Mouse (Mus musculus) stomach, embryonic 15.5 days (tissue): ENCODE data around the gene Gprc5d. TPM values are rescaled to one million over a fixed set of nuclear protein-coding genes. Genes with fewer than 3 reads are reported as not detected.

Experiments used
- ATAC-seq: fragments of 200-750 bp; cut with Nextera tagmentation; 2 replicates; pipeline ENCODE4 v1.8.0; 2017; ENCODE audit warnings: low read depth, moderate number of reproducible peaks, moderate TSS enrichment; ENCODE audit not compliant: insufficient read depth, low FRiP score
- H3K27ac ChIP-seq: fragments of 300-500 bp; sonication (generic); 2 replicates; pipeline ENCODE4 v1.5.1; 2015; ENCODE audit warnings: mild to moderate bottlenecking, inconsistent platforms
- H3K27me3 ChIP-seq: fragments of 300-500 bp; sonication (generic); replicated peaks from 2 replicates; pipeline ENCODE4 v1.6.1; 2015; ENCODE audit warnings: inconsistent platforms
- H3K36me3 ChIP-seq: fragments of 300-500 bp; sonication (generic); 2 replicates; pipeline ENCODE4 v1.6.1; 2015; ENCODE audit warnings: inconsistent platforms
- H3K4me1 ChIP-seq: fragments of 300-500 bp; sonication (generic); 2 replicates; pipeline ENCODE4 v1.6.1; 2015; ENCODE audit warnings: inconsistent platforms
- H3K4me2 ChIP-seq: fragments of 300-500 bp; sonication (generic); 2 replicates; pipeline ENCODE4 v1.6.1; 2015; ENCODE audit warnings: mild to moderate bottlenecking, inconsistent platforms
- H3K4me3 ChIP-seq: fragments of 300-500 bp; sonication (generic); replicated peaks from 2 replicates; pipeline ENCODE4 v1.5.1; 2015; ENCODE audit warnings: inconsistent platforms
- H3K9ac ChIP-seq: fragments of 300-500 bp; sonication (generic); 2 replicates; pipeline ENCODE4 v1.6.1; 2015; ENCODE audit warnings: inconsistent platforms
- H3K9me3 ChIP-seq: fragments of 300-500 bp; sonication (generic); 2 replicates; pipeline ENCODE4 v1.6.1; 2016; ENCODE audit warnings: inconsistent platforms
- WGBS: fragments of 180-500 bp; shearing (Covaris S2); methylation state at CpG from one replicate; pipeline ENCODE4 v1.1.7; 2015; 5-methylcytosine and 5-hydroxymethylcytosine counted together
- polyA plus RNA-seq: library from polyadenylated mRNA; unstranded; fragments of >200 nt; fragmentation: Nextera tagmentation; extraction: Ambion mirVana; gene quantifications from 2 replicates; pipeline ENCODE4 v1.2.1, GENCODE M21; 2015

Gprc5d gene
- polyA plus RNA-seq, 1 experiment from 2014 or later, result not detected

GRCm38 (mm10) chr6:135133486-135133885 lies 15.4 kb upstream of the Gprc5d start:
- Histone ChIP-seq H3K4me2 (no peak overlapping the region), H3K4me1 (no peaks in the 10 kb centered on the region), H3K27me3 (no peaks in the 10 kb centered on the region), H3K27ac (no peak overlapping the region), H3K9me3 (no peaks in the 10 kb centered on the region), H3K36me3 (no peaks in the 10 kb centered on the region), H3K9ac (no peak overlapping the region), H3K4me3 (no peak overlapping the region)
- ATAC-seq, result no peak
- WGBS, result 91% methylated on average over 9 of the region's 9 CpGs

DNA sequence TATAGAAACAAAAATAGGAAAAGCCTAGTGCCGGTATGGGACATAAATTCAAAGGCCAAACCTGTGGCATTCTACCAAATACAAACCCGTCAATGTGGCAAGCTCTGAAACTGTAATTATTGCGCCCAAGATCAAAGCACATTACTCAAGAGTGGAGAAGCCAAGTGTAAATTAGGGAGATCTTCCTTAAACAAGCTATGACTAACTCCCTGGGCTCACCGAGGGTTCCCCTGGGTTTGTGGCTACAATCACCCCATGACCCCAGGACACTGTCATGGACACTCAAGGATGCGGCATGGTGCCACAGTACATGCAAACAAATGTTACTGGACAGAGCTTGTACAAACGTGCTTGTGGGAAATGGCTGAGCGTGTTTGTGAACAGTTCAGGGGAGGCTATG lies 15.0 kb upstream of the Gprc5d start:
- Histone ChIP-seq H3K9me3 (no peaks in the 10 kb centered on the region), H3K27me3 (no peaks in the 10 kb centered on the region), H3K36me3 (no peaks in the 10 kb centered on the region), H3K4me1 (no peaks in the 10 kb centered on the region), H3K4me3 (no peak overlapping the region), H3K27ac (no peak overlapping the region), H3K4me2 (no peak overlapping the region), H3K9ac (no peak overlapping the region)
- no peak for ATAC-seq
- WGBS, result 86% methylated on average over 7 of the region's 7 CpGs

- Histone ChIP-seq H3K4me2 (no peak overlapping the region), H3K36me3 (no peaks in the 10 kb centered on the region), H3K27ac (no peak overlapping the region), H3K4me1 (no peaks in the 10 kb centered on the region), H3K27me3 (no peaks in the 10 kb centered on the region), H3K4me3 (no peak overlapping the region), H3K9ac (no peak overlapping the region), H3K9me3 (no peaks in the 10 kb centered on the region)
- no peak for ATAC-seq
- WGBS, result 58% methylated on average over 5 of the region's 5 CpGs
Measured at GRCm38 (mm10) chr6:135124755-135125380, 6.8 kb upstream of the Gprc5d start.

DNA sequence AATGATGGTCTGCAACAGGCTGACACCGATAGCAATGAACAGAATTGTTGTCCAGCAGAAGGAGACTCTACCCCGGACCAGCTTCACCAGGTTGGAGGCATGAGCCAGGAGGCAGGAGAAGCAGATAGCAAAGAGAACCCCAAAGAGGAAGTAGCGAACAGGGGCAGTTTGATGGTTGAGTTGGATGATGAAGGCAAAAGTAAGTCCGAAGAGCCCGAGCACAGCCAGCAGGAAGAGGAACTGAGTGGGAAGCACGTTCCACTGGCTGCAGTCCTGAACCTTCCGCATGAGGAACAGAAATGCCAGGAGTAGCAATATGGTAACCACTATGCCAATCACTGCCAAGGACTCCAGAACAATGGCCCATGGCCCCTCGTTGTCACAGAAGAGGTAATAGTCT lies 1.6 kb downstream of the Gprc5d start:
- ATAC-seq, result no peak
- H3K36me3 ChIP-seq, result no peaks in the 10 kb centered on the region
- H3K4me1 ChIP-seq, result no peaks in the 10 kb centered on the region
- H3K27ac ChIP-seq, result no peak overlapping the region
- no peak overlapping the region for H3K9ac ChIP-seq
- no peak overlapping the region for H3K4me2 ChIP-seq
- no peak overlapping the region for H3K4me3 ChIP-seq
- no peaks in the 10 kb centered on the region for H3K9me3 ChIP-seq
- 91% methylated on average over 8 of the region's 8 CpGs for WGBS
- H3K27me3 ChIP-seq, result no peaks in the 10 kb centered on the region

DNA sequence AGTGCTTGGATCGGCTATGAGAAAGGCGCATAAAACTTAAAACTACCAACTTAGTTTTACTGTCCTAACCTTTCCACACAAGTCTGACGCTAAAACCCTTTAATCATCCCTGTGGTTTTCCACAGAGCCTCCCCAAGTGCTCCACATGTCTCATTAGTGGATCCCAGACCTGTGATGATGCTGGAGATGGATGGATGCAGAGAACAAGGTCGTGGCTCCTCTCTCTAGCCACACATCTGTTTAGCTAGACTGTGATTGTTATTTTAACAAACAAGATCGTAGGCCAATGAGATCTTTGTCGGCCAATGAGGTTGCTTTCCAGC lies 5.0 kb downstream of the Gprc5d start:
- no peak for ATAC-seq
- no peak overlapping the region for H3K9ac ChIP-seq
- no peaks in the 10 kb centered on the region for H3K4me1 ChIP-seq
- 19% methylated on average over 6 of the region's 6 CpGs for WGBS
- H3K27ac ChIP-seq, result no peak overlapping the region
- no peak overlapping the region for H3K4me3 ChIP-seq
- H3K27me3 ChIP-seq, result no peaks in the 10 kb centered on the region
- no peaks in the 10 kb centered on the region for H3K36me3 ChIP-seq
- H3K9me3 ChIP-seq, result no peaks in the 10 kb centered on the region
- no peak overlapping the region for H3K4me2 ChIP-seq

DNA sequence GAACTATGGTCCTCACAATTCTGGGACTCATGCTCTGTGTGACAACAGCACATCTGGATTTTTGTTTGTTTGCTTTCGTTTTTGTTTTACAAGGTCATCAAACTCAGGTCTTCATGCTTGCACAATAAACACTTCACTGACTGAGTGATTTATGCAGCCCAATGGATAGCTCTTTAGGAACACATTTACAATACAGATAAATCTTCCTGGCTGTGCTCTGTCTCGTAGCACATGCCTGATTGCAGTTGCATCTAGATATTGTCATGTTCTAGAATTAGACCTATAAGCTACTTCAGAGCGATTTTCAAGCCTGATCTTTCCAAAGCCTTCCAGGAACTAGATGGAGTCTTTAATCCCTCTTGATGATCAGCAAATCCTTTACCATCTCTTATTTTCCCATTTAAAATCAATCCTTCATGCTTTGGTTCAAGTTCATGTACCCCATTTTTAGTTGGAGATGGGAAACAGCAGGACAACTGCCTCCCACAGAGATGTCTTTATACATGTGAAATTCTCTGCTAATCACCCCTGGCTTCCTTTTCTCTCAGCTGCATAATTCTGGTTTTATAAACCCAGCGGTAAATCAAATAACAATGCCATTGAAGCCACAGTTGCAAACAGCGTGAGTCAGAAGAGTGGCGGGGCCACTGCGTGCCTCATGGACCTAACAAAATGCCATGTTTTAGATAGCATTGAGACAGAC lies 5.5 kb downstream of the Gprc5d start:
- Histone ChIP-seq H3K4me1 (no peaks in the 10 kb centered on the region), H3K27ac (no peak overlapping the region), H3K4me3 (no peak overlapping the region), H3K4me2 (no peak overlapping the region), H3K36me3 (no peaks in the 10 kb centered on the region), H3K9me3 (no peaks in the 10 kb centered on the region), H3K27me3 (no peaks in the 10 kb centered on the region), H3K9ac (no peak overlapping the region)
- 20% methylated on average over 7 of the region's 7 CpGs for WGBS
- ATAC-seq, result no peak

DNA sequence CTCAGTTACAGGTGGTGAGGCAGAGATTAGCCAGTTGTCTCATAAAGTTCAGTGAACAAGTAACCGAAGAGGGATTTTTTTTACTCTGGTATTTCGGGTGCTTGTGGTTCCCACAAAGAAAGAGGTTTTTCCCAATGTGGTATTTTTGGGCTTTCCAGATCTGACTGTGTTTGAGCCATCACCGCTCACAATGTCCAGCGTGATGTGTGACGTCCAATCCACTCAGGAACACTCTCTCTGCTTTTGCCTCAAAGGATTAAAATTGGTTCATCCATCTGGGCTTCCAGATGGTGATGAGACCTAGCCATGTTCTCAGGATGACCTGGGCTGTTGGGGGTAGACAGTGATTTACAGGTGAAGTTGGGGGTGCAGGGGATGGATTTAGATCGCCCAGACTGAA lies 11.1 kb downstream of the Gprc5d start:
- no peak for ATAC-seq
- H3K27me3 ChIP-seq, result no peaks in the 10 kb centered on the region

DNA sequence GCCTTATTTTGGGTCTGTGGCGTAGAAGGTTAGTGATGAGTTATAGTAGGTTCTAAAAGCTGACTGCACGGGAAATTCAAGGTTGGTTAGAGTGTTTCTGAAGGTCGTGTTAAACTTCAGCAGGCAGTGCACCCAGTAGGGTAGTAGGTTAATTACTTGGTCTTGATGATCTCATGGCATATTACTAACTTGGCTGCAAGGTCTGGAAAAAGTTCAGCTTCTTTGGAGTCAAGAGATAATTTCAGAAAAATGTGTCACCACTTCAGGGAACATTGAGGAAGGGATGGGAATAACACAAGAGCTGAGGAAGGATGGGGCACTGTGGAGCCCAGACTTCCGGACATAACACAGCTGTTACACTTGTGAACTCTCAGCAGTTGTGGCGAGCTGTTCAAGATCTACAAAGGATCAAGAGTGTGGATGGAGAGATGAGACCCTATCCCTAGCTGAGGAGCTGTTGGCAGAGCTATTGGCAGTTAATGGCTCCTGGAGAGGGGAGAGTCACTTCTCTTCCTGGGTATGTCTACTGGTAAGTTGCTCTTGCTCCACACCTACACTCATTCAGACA lies 15.3 kb downstream of the Gprc5d start:
- Histone ChIP-seq H3K27me3 (no peaks in the 10 kb centered on the region), H3K4me2 (no peak overlapping the region), H3K9ac (no peak overlapping the region), H3K4me1 (no peaks in the 10 kb centered on the region), H3K9me3 (no peaks in the 10 kb centered on the region), H3K27ac (no peak overlapping the region), H3K36me3 (no peaks in the 10 kb centered on the region), H3K4me3 (no peak overlapping the region)
- 68% methylated on average over 5 of the region's 5 CpGs for WGBS
- ATAC-seq, result no peak

More for the DNA sequence above, 11.1 kb downstream of the Gprc5d start:
- no peak overlapping the region for H3K4me2 ChIP-seq
- H3K4me3 ChIP-seq, result no peak overlapping the region
- H3K36me3 ChIP-seq, result no peaks in the 10 kb centered on the region
- H3K9me3 ChIP-seq, result no peaks in the 10 kb centered on the region
- H3K4me1 ChIP-seq, result no peaks in the 10 kb centered on the region
- WGBS, result 92% methylated on average over 6 of the region's 6 CpGs
- no peak overlapping the region for H3K9ac ChIP-seq
- H3K27ac ChIP-seq, result no peak overlapping the region

- no peaks in the 10 kb centered on the region for H3K27me3 ChIP-seq
- 78% methylated on average over 15 of the region's 15 CpGs for WGBS
Measured at GRCm38 (mm10) chr6:135100787-135101472, 17.2 kb downstream of the Gprc5d start.

GRCm38 (mm10) chr6:135092798-135093470 lies 25.1 kb downstream of the Gprc5d start:
- Histone ChIP-seq H3K36me3 (no peaks in the 10 kb centered on the region), H3K9ac (no peak overlapping the region), H3K4me3 (no peak overlapping the region), H3K4me2 (no peak overlapping the region), H3K9me3 (no peaks in the 10 kb centered on the region), H3K27me3 (no peaks in the 10 kb centered on the region), H3K4me1 (0 out of 2 replicates have a peak, but pooled peaks cover 3% of the 10 kb centered on the region), H3K27ac (no peak overlapping the region)
- no peak for ATAC-seq
- 89% methylated on average over 12 of the region's 12 CpGs for WGBS

More at GRCm38 (mm10) chr6:135100787-135101472, 17.2 kb downstream of the Gprc5d start:
- Histone ChIP-seq H3K4me3 (no peak overlapping the region), H3K4me1 (no peaks in the 10 kb centered on the region), H3K9ac (no peak overlapping the region), H3K36me3 (no peaks in the 10 kb centered on the region), H3K4me2 (no peak overlapping the region), H3K9me3 (no peaks in the 10 kb centered on the region), H3K27ac (no peak overlapping the region)
- no peak for ATAC-seq

DNA sequence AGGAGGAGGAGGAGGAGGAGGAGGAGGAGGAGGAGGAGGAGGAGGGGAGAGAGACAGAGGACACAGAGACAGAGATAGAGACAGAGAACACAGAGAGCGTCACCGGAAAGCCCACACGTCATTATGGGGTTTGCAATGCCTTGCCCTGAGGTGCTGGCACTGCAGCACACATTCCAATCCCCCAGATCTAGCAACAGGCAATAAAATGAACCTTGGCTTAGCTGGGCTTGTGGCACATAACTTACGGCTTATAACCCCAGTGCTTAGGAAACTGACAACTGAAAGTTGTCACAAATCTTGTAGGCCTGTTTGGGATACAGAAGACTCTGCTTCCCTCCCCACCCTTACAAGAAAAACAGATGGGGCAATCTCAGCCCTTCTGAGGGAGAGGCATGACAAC lies 27.4 kb downstream of the Gprc5d start:
- WGBS, result 78% methylated on average over 4 of the region's 4 CpGs
- no peak for ATAC-seq

More for the DNA sequence above, 27.4 kb downstream of the Gprc5d start:
- H3K4me3 ChIP-seq, result no peak overlapping the region
- H3K36me3 ChIP-seq, result no peaks in the 10 kb centered on the region
- H3K27ac ChIP-seq, result no peak overlapping the region
- 0 out of 2 replicates have a peak, but pooled peaks cover 4% of the 10 kb centered on the region for H3K4me1 ChIP-seq
- no peaks in the 10 kb centered on the region for H3K9me3 ChIP-seq
- H3K4me2 ChIP-seq, result no peak overlapping the region
- no peak overlapping the region for H3K9ac ChIP-seq
- no peaks in the 10 kb centered on the region for H3K27me3 ChIP-seq
